Mouse (Mus musculus): Measurements from ENCODE around the gene Arhgef39. TPM values are rescaled to one million over a fixed set of nuclear protein-coding genes. Genes with fewer than 3 reads are reported as not detected.

Gene Arhgef39
- polyA plus RNA-seq, 1 experiment: 33.1 TPM

- Histone ChIP-seq H3K9ac (ENCODE audit: low read depth, poor library complexity, severe bottlenecking) (no peak overlapping the region), H3K4me3 (ENCODE audit: low read depth, low read length) (no peak overlapping the region), H3K9me3 (replicated peaks; ENCODE audit: control insufficient read depth, insufficient read depth, low read length, poor library complexity, severe bottlenecking) (no peaks in the 10 kb centered on the region), H3K27ac (ENCODE audit: insufficient read depth, low read length) (no peak overlapping the region), H3K4me1 (ENCODE audit: control insufficient read depth, insufficient read depth, low read length) (peaks cover 2% of the 10 kb centered on the region), H3K36me3 (ENCODE audit: control insufficient read depth, insufficient read depth, low read length, poor library complexity, severe bottlenecking) (no peaks in the 10 kb centered on the region), H3K27me3 (ENCODE audit: control insufficient read depth, insufficient read depth, low read length, poor library complexity, severe bottlenecking) (no peaks in the 10 kb centered on the region)
- TF ChIP-seq POLR2A (IDR thresholded peaks at IDR 0.05; ENCODE audit: insufficient read depth, low read length): no peak
- no peak for TF ChIP-seq CTCF (IDR thresholded peaks at IDR 0.05; ENCODE audit: low read depth, low read length)
- no peak for TF ChIP-seq EP300 (IDR thresholded peaks at IDR 0.05; ENCODE audit: insufficient read depth, low read depth, low read length)
These were observed 17.5 kb downstream of the Arhgef39 start for GRCm38 (mm10) chr4:43481894-43482456.

- peaks cover 2% of the 10 kb centered on the region for H3K4me1 ChIP-seq (ENCODE audit: control insufficient read depth, insufficient read depth, low read length)
- H3K27me3 ChIP-seq (ENCODE audit: control insufficient read depth, insufficient read depth, low read length, poor library complexity, severe bottlenecking): no peaks in the 10 kb centered on the region
- H3K36me3 ChIP-seq (ENCODE audit: control insufficient read depth, insufficient read depth, low read length, poor library complexity, severe bottlenecking): no peaks in the 10 kb centered on the region
- H3K9me3 ChIP-seq (replicated peaks; ENCODE audit: control insufficient read depth, insufficient read depth, low read length, poor library complexity, severe bottlenecking): no peaks in the 10 kb centered on the region
- no peak for TF ChIP-seq POLR2A (IDR thresholded peaks at IDR 0.05; ENCODE audit: insufficient read depth, low read length)
- no peak for TF ChIP-seq CTCF (IDR thresholded peaks at IDR 0.05; ENCODE audit: low read depth, low read length)
- no peak for TF ChIP-seq EP300 (IDR thresholded peaks at IDR 0.05; ENCODE audit: insufficient read depth, low read depth, low read length)
- H3K4me3 ChIP-seq (ENCODE audit: low read depth, low read length): no peak overlapping the region
- no peak overlapping the region for H3K27ac ChIP-seq (ENCODE audit: insufficient read depth, low read length)
- H3K9ac ChIP-seq (ENCODE audit: low read depth, poor library complexity, severe bottlenecking): no peak overlapping the region
These were observed 18.5 kb downstream of the Arhgef39 start for GRCm38 (mm10) chr4:43480985-43481384.

- H3K36me3 ChIP-seq (ENCODE audit: control insufficient read depth, insufficient read depth, low read length, poor library complexity, severe bottlenecking): no peaks in the 10 kb centered on the region
- H3K27ac ChIP-seq (ENCODE audit: insufficient read depth, low read length): no peak overlapping the region
- H3K4me3 ChIP-seq (ENCODE audit: low read depth, low read length): peak overlapping the region; percentile 71
- H3K9ac ChIP-seq (ENCODE audit: low read depth, poor library complexity, severe bottlenecking): peak overlapping the region; percentile 38
- TF ChIP-seq CTCF (IDR thresholded peaks at IDR 0.05; ENCODE audit: low read depth, low read length) (peak; percentile 53), EP300 (IDR thresholded peaks at IDR 0.05; ENCODE audit: insufficient read depth, low read depth, low read length) (no peak), POLR2A (IDR thresholded peaks at IDR 0.05; ENCODE audit: insufficient read depth, low read length) (no peak)
- no peaks in the 10 kb centered on the region for H3K27me3 ChIP-seq (ENCODE audit: control insufficient read depth, insufficient read depth, low read length, poor library complexity, severe bottlenecking)
- no peaks in the 10 kb centered on the region for H3K9me3 ChIP-seq (replicated peaks; ENCODE audit: control insufficient read depth, insufficient read depth, low read length, poor library complexity, severe bottlenecking)
- peaks cover 2% of the 10 kb centered on the region for H3K4me1 ChIP-seq (ENCODE audit: control insufficient read depth, insufficient read depth, low read length)
These were observed 20.3 kb downstream of the Arhgef39 start for GRCm38 (mm10) chr4:43478906-43479832.

GRCm38 (mm10) chr4:43478534-43478858, 21.0 kb downstream of the Arhgef39 start:
- H3K27ac ChIP-seq (ENCODE audit: insufficient read depth, low read length): 0 out of 2 replicates have a peak overlapping the region, but pooled peaks have one; percentile 15
- peak overlapping the region; percentile 74 for H3K4me3 ChIP-seq (ENCODE audit: low read depth, low read length)
- H3K9me3 ChIP-seq (replicated peaks; ENCODE audit: control insufficient read depth, insufficient read depth, low read length, poor library complexity, severe bottlenecking): no peaks in the 10 kb centered on the region

GRCm38 (mm10) chr4:43477857-43478533, 21.5 kb downstream of the Arhgef39 start:
- peak; percentile 55 for TF ChIP-seq POLR2A (IDR thresholded peaks at IDR 0.05; ENCODE audit: insufficient read depth, low read length)
- TF ChIP-seq EP300 (IDR thresholded peaks at IDR 0.05; ENCODE audit: insufficient read depth, low read depth, low read length): no peak
- TF ChIP-seq CTCF (IDR thresholded peaks at IDR 0.05; ENCODE audit: low read depth, low read length): peak; percentile 43
- no peaks in the 10 kb centered on the region for H3K36me3 ChIP-seq (ENCODE audit: control insufficient read depth, insufficient read depth, low read length, poor library complexity, severe bottlenecking)
- no peaks in the 10 kb centered on the region for H3K9me3 ChIP-seq (replicated peaks; ENCODE audit: control insufficient read depth, insufficient read depth, low read length, poor library complexity, severe bottlenecking)
- peak overlapping the region; percentile 74 for H3K4me3 ChIP-seq (ENCODE audit: low read depth, low read length)
- no peaks in the 10 kb centered on the region for H3K4me1 ChIP-seq (ENCODE audit: control insufficient read depth, insufficient read depth, low read length)
- no peak overlapping the region for H3K9ac ChIP-seq (ENCODE audit: low read depth, poor library complexity, severe bottlenecking)
- H3K27me3 ChIP-seq (ENCODE audit: control insufficient read depth, insufficient read depth, low read length, poor library complexity, severe bottlenecking): no peaks in the 10 kb centered on the region
- 0 out of 2 replicates have a peak overlapping the region, but pooled peaks have one; percentile 15 for H3K27ac ChIP-seq (ENCODE audit: insufficient read depth, low read length)

More at GRCm38 (mm10) chr4:43478534-43478858, 21.0 kb downstream of the Arhgef39 start:
- Histone ChIP-seq H3K4me1 (ENCODE audit: control insufficient read depth, insufficient read depth, low read length) (peaks cover 1% of the 10 kb centered on the region), H3K27me3 (ENCODE audit: control insufficient read depth, insufficient read depth, low read length, poor library complexity, severe bottlenecking) (no peaks in the 10 kb centered on the region), H3K36me3 (ENCODE audit: control insufficient read depth, insufficient read depth, low read length, poor library complexity, severe bottlenecking) (no peaks in the 10 kb centered on the region), H3K9ac (ENCODE audit: low read depth, poor library complexity, severe bottlenecking) (no peak overlapping the region)
- TF ChIP-seq EP300 (IDR thresholded peaks at IDR 0.05; ENCODE audit: insufficient read depth, low read depth, low read length): no peak
- no peak for TF ChIP-seq CTCF (IDR thresholded peaks at IDR 0.05; ENCODE audit: low read depth, low read length)
- TF ChIP-seq POLR2A (IDR thresholded peaks at IDR 0.05; ENCODE audit: insufficient read depth, low read length): no peak
